Mouse (Mus musculus) right cerebral cortex, adult 18-20 months (tissue): ENCODE measurements around the gene Saa2.
A peak's percentile ranks its signal among the peaks of the same experiment; 100 is the strongest.

Experiments used
- DNase-seq: peaks from one replicate; pipeline ENCODE4 v3.0.0; 2022; ENCODE audit warnings: mixed read lengths

Saa2 gene

DNA sequence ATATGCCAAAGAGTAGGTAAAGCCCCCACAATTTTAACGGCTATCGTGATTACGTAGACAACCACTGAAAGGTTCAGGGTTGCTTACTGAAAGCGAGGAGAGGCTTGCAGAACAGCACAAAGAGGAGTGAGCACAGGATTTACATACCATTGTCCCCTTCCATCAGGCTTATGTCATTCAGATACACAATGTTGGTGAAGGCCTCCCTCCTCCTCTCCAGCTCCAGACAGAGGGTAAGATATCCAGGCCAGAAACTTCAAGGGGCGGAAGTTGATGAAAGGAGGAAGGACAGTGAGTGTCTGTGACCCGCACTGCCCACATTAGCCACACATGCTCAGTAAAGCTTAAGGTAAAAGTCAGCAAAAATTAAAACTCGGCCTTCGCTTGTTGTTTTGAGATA, 13.1 kb downstream of the Saa2 start:
- DNase-seq = no peak

DNA sequence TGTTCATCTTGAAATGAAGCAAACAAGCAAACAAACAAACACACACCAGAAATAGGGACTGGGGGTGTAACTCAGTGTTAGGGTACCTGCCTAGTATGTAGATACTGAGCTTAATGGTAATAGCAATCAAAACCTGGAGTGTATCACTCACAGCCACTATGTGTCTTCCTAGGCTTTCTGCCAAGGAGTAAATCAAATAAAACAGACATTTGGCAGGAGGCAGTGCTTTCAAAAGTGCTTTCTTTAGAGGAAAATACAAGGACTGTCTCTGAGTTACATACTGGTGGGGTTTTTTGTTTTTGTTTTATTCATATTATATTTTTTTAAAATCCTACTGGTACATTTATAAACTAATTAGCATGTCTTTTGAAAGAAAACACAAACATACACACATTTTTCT, 15.8 kb downstream of the Saa2 start:
- no peak for DNase-seq

DNA sequence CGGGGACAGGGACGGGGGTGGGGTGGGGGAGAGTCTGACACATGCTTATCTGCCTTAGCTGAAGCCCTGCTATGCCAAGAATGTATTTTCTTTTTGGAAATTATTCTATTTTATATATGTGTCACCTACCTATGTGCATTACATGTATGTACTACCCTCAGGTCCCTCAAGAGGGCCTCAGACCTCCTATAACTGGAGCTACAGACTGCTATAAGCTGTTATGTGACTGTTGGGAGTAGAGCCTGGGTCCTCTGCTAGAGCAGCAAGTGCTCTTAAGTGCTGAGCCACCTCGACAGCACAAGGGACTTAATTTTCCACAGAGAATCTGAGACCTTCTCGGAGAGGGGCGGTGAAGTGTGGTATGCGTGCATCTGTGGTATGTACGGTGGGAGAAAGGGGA, 16.9 kb downstream of the Saa2 start:
- DNase-seq = no peak

DNA sequence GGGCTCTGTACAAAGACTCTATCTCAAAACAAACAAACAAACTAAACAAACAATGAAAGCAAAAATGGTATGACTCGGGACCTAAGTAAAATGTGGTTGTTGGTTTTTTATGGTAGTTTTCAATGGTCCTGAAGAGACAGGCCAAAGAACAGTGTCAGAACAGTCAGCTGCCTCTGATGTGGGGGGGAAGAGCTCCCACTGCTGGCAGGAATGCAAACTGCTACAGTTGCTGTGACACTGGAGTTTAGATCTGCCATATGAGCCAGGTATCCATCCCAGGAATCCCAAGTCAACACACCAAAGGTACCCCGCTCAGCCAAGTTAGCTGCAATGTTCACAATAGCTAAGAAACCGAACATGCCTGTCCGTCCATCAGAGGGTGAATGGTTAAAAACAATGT, 19.1 kb downstream of the Saa2 start:
- DNase-seq = peak; percentile 22

DNA sequence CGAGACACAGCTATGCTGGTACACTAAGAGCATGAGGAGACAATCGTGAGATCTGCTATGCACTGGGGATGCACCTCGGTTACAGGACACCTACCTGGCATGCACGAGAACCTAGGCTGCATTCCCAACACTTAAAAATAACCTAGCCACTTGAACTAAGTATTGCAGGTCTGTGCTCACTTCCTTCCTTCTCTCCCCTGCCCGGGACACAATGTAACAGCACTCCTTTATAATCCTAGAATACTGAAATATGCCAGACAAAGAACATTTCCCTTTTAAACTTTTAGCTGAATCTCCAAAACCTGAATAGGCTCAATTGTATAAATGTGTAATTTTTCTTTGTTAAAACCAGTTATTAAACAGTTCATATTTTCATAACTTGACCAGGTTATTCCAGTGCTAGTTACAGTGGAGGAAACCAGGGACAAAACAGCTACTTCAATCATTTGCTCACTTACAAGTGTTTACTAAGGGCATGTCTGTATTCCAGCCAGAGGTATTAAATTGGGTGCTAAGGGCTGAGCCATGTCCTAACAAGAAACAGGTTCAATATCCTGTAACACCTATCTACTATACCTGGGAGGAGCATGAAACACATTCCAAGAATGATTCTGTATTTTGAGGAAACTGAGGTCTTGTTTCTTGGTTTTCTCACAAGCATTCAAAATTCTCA, 37.7 kb downstream of the Saa2 start:
- DNase-seq = no peak

DNA sequence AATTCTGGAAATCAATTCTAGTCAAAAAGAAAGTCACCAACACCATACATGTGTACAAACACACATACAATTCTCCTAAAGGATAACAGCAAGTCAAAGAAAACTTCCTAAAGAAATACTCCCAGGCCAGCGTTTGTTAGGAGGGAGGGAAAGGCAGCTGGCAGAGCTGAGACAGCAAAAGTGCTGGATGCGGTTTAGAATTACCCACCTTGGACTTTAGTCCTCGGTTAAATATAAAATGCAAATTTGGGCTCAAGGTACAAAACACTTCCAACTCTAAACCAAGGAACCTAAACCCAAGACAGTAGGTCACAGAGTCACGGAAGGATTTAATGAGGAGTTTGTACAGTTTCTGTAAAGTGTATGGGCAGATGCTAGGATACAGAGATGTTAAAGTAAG, 42.3 kb downstream of the Saa2 start:
- DNase-seq = no peak

DNA sequence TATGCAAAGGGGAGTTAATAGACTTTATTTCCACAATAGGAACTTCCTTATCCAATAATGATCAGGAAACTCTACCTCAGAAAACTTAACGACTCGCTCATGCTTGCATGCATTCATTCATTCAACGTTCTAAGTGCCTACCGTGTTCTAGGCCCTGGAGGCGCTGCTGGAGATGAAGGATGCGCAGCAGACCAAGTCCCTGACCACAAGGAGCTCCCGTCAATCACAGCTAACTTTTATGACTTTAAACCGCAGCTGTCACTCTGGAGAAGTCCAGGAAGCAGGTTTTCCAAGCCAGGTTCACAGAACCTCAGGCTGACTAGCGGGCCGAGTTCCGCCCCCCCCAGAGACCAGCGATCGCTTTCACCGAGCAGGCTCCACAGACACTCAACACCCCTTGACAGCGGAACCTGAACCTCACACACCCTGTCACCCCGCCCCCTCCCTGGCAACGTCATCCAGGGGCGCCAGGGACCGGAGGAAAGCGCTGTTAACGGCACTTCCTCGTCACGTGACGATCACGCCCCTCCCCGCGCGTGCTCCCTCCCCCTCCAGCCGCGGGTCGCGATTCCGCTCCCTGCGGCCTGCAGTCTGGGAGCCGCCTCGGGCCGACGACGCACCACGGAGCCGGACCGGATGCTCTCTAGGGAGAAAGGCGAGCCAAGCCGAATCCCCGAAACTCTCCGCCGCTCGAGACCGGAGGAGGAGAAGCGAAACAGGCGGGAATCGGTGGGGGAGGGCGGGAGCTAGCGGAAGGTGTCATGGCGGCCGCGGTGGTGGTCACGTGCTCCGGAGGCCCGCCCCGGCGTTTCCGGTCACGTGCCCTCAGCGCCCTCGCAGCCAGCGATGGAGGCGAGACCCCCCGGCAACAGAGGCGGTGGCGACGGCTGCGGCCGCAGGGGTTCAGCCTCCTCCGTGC, 44.0 kb downstream of the Saa2 start, which contains the start of the genes Hps5 and Gtf2h1:
Gene Hps5 (minus strand): TSS at position 778 of the 919 bp plus-strand sequence.
Gene Gtf2h1 (plus strand): TSS at position 817 of the 919 bp plus-strand sequence.
- peak; percentile 97 for DNase-seq

DNA sequence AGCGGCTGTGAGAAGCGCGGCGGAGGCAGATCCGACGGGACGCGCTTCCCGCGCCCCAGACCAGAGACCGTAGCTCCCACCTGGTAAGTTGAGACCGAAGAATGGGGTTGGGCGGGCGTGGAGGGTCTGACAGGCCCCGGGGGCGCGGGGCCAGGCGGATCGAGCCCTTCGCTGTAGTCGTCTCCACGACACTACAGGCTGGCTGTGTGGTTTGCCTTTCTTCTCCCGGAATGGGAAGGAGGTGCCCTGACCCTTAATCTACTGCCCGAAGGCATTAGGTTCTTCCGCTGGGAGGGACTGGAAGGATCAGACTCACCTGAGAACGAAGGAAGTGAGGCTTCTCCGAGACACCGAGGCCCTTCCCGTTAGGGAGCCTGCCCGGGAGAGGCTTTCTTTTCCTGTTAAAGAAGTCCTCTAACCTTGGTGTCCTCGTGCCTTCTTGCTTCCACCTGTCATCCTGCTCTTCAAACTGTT, 44.7 kb downstream of the Saa2 start:
- DNase-seq = no peak

DNA sequence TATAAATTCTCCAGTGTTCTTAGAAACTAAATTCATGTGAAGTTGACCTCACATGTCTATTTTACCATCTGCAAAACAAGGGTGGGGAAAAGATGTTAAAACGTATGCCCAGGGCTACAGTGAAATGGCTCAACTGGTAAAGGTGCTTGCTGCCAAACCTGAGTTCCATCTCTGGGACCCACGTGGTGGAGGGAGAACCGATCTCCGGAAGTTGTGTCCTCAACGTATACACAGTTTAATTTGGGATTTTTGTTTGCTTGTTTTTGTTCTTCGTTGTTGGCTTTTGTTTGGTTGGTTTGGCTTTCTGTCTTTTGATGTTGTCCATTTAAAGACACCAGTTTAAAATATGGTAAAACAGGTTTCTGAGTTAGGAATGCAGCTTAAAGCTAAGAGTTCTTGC, 45.2 kb downstream of the Saa2 start:
- no peak for DNase-seq
